Mouse (Mus musculus) MEL (cell line): Measurements from ENCODE around the gene Liph. TPM values are rescaled to one million over a fixed set of nuclear protein-coding genes. Genes with fewer than 3 reads are reported as not detected.

ENCODE experiments used
- DNase-seq: peaks from one replicate; pipeline ENCODE4 v3.0.0; 2011; ENCODE audit warnings: low read depth, low spot score
- H3K27ac ChIP-seq: 2 replicates; pipeline ENCODE4 v1.5.1; 2012; ENCODE audit warnings: low read depth, mild to moderate bottlenecking, control low read depth, low read length, moderate library complexity; ENCODE audit not compliant: control insufficient read depth
- H3K27me3 ChIP-seq, 2 experiments: fragments of 150-350 bp in 1 of 2; sonication (generic) in 1 of 2; 2 replicates each; pipeline ENCODE4 v1.6.1; 2012; ENCODE audit warnings: low read length in 2 of 2, mild to moderate bottlenecking in 2 of 2, improper control_type of control experiment in 1 of 2, moderate library complexity in 1 of 2; ENCODE audit not compliant: insufficient read depth in 2 of 2, control insufficient read depth in 1 of 2
- H3K36me3 ChIP-seq, 2 experiments: 2 replicates each; pipeline ENCODE4 v1.6.1; 2012 to 2014; ENCODE audit warnings: low read length in 2 of 2, improper control_type of control experiment in 1 of 2, inconsistent platforms in 1 of 2, mild to moderate bottlenecking in 1 of 2; ENCODE audit not compliant: insufficient read depth in 2 of 2, control insufficient read depth in 1 of 2
- H3K4me1 ChIP-seq, 2 experiments: fragments of 150-350 bp in 1 of 2; sonication (generic) in 1 of 2; 2 replicates each; pipeline ENCODE4 v1.6.1; 2012; ENCODE audit warnings: low read length in 2 of 2, improper control_type of control experiment in 1 of 2, mild to moderate bottlenecking in 1 of 2; ENCODE audit not compliant: insufficient read depth in 2 of 2, control insufficient read depth in 1 of 2
- H3K4me3 ChIP-seq, 2 experiments: fragments of 150-350 bp in 1 of 2; sonication (generic) in 1 of 2; 2 replicates each; pipeline ENCODE4 v1.5.1; 2012; ENCODE audit warnings: low read depth in 2 of 2, low read length in 2 of 2, mild to moderate bottlenecking in 2 of 2, moderate library complexity in 2 of 2, control low read depth in 1 of 2, improper control_type of control experiment in 1 of 2; ENCODE audit not compliant: control insufficient read depth in 1 of 2, insufficient read depth in 1 of 2
- H3K79me2 ChIP-seq: 2 replicates; pipeline ENCODE4 v1.6.1; 2012; ENCODE audit warnings: mild to moderate bottlenecking, low read length, moderate library complexity; ENCODE audit not compliant: control insufficient read depth, poor library complexity, insufficient read depth
- H3K9ac ChIP-seq: 2 replicates; pipeline ENCODE4 v1.6.1; 2012; ENCODE audit warnings: low read depth, mild to moderate bottlenecking, control low read depth, low read length, moderate library complexity; ENCODE audit not compliant: control insufficient read depth, poor library complexity, severe bottlenecking
- H3K9me3 ChIP-seq: fragments of 150-350 bp; sonication (generic); replicated peaks from 2 replicates; pipeline ENCODE4 v1.6.1; 2012; ENCODE audit warnings: mild to moderate bottlenecking, low read length, improper control_type of control experiment, moderate library complexity; ENCODE audit not compliant: insufficient read depth
- CHD2 ChIP-seq: IDR thresholded peaks from 2 replicates; pipeline ENCODE4 v1.6.1; 2011; ENCODE audit warnings: low read length, improper control_type of control experiment
- E2F4 ChIP-seq: IDR thresholded peaks from 2 replicates; pipeline ENCODE4 v1.6.1; 2011; ENCODE audit warnings: low read depth, low read length, improper control_type of control experiment, borderline replicate concordance
- EP300 ChIP-seq, 2 experiments: IDR thresholded peaks; 2 replicates each; pipeline ENCODE4 v1.6.1; 2011; ENCODE audit warnings: improper control_type of control experiment in 2 of 2, low read length in 2 of 2, low read depth in 1 of 2, mild to moderate bottlenecking in 1 of 2
- ETS1 ChIP-seq: IDR thresholded peaks from 2 replicates; pipeline ENCODE4 v1.6.1; 2012; ENCODE audit warnings: low read depth, mild to moderate bottlenecking, inconsistent platforms, low read length, improper control_type of control experiment, moderate library complexity
- GABPA ChIP-seq: IDR thresholded peaks from 2 replicates; pipeline ENCODE4 v1.6.1; 2012; ENCODE audit warnings: low read depth, mild to moderate bottlenecking, inconsistent platforms, low read length, improper control_type of control experiment, moderate library complexity
- HCFC1 ChIP-seq: IDR thresholded peaks from 2 replicates; pipeline ENCODE4 v1.6.1; 2012; ENCODE audit warnings: low read depth, mild to moderate bottlenecking, inconsistent platforms, low read length, improper control_type of control experiment, moderate library complexity
- KAT2A ChIP-seq: conservative IDR thresholded peaks from 2 replicates; pipeline ENCODE4 v1.6.1; 2012; ENCODE audit warnings: low read depth, low read length, improper control_type of control experiment, inconsistent platforms
- MAFK ChIP-seq: IDR thresholded peaks from 2 replicates; pipeline ENCODE4 v1.6.1; 2011; ENCODE audit warnings: low read depth, mild to moderate bottlenecking, low read length, improper control_type of control experiment, borderline replicate concordance
- MEF2A ChIP-seq: IDR thresholded peaks from 2 replicates; pipeline ENCODE4 v1.6.1; 2014; ENCODE audit warnings: low read depth, mild to moderate bottlenecking, inconsistent platforms, low read length, improper control_type of control experiment; ENCODE audit not compliant: poor library complexity, insufficient replicate concordance, severe bottlenecking; ENCODE audit errors: extremely low read depth
- MYB ChIP-seq: IDR thresholded peaks from 2 replicates; pipeline ENCODE4 v1.6.1; 2011; ENCODE audit warnings: mild to moderate bottlenecking, low read depth, low read length, improper control_type of control experiment
- NELFE ChIP-seq: IDR thresholded peaks from 2 replicates; pipeline ENCODE4 v1.6.1; 2011; ENCODE audit warnings: low read depth, low read length, improper control_type of control experiment
- POLR2A ChIP-seq, 2 experiments: IDR thresholded peaks; 2 replicates each; pipeline ENCODE4 v1.6.1; 2011 to 2012; ENCODE audit warnings: low read length in 2 of 2, mild to moderate bottlenecking in 2 of 2, control low read depth in 1 of 2, improper control_type of control experiment in 1 of 2, low read depth in 1 of 2, moderate library complexity in 1 of 2; ENCODE audit not compliant: control insufficient read depth in 1 of 2, insufficient read depth in 1 of 2, poor library complexity in 1 of 2
- POLR2AphosphoS2 ChIP-seq: IDR thresholded peaks from 2 replicates; pipeline ENCODE4 v1.6.1; 2011; ENCODE audit warnings: low read length, improper control_type of control experiment
- POLR2AphosphoS5 ChIP-seq: IDR thresholded peaks from 2 replicates; pipeline ENCODE4 v1.6.1; 2012; ENCODE audit warnings: low read depth, borderline replicate concordance, mild to moderate bottlenecking, inconsistent platforms, low read length, moderate library complexity, mixed read lengths
- RAD21 ChIP-seq: IDR thresholded peaks from 2 replicates; pipeline ENCODE4 v1.6.1; 2011; ENCODE audit warnings: mild to moderate bottlenecking, low read depth, low read length, improper control_type of control experiment
- SIN3A ChIP-seq: IDR thresholded peaks from 2 replicates; pipeline ENCODE4 v1.6.1; 2012; ENCODE audit warnings: low read length, improper control_type of control experiment, inconsistent platforms
- SMC3 ChIP-seq: IDR thresholded peaks from 2 replicates; pipeline ENCODE4 v1.6.1; 2011; ENCODE audit warnings: low read depth, low read length, improper control_type of control experiment
- UBTF ChIP-seq: IDR thresholded peaks from 2 replicates; pipeline ENCODE4 v1.6.1; 2012; ENCODE audit warnings: low read depth, mild to moderate bottlenecking, inconsistent platforms, low read length, improper control_type of control experiment, moderate library complexity, borderline replicate concordance; ENCODE audit not compliant: insufficient read depth
- USF1 ChIP-seq: IDR thresholded peaks from 2 replicates; pipeline ENCODE4 v1.6.1; 2014; ENCODE audit warnings: low read depth, mild to moderate bottlenecking, inconsistent platforms, low read length, improper control_type of control experiment, moderate library complexity
- USF2 ChIP-seq, 2 experiments: IDR thresholded peaks; 2 replicates each; pipeline ENCODE4 v1.6.1; 2011 to 2012; ENCODE audit warnings: improper control_type of control experiment in 2 of 2, low read length in 2 of 2, borderline replicate concordance in 1 of 2, inconsistent platforms in 1 of 2, low read depth in 1 of 2, mild to moderate bottlenecking in 1 of 2; ENCODE audit not compliant: insufficient read depth in 1 of 2
- ZC3H11A ChIP-seq: IDR thresholded peaks from 2 replicates; pipeline ENCODE4 v1.6.1; 2012; ENCODE audit warnings: low read depth, mild to moderate bottlenecking, inconsistent platforms, low read length, improper control_type of control experiment
- ZMIZ1 ChIP-seq: IDR thresholded peaks from 2 replicates; pipeline ENCODE4 v1.6.1; 2012; ENCODE audit warnings: low read depth, mild to moderate bottlenecking, inconsistent platforms, low read length, improper control_type of control experiment, moderate library complexity
- ZNF384 ChIP-seq: IDR thresholded peaks from 2 replicates; pipeline ENCODE4 v1.6.1; 2012; ENCODE audit warnings: low read depth, mild to moderate bottlenecking, inconsistent platforms, low read length, improper control_type of control experiment
- polyA plus RNA-seq, 2 experiments: library from polyadenylated mRNA; stranded (reverse) in 1 of 2; unstranded in 1 of 2; fragments of >175 nt in 1 of 2; fragments of >200 nt in 1 of 2; gene quantifications; 2 replicates each; pipeline versions ENCODE4 v1.2.1 to v1.2.4; 2012; ENCODE audit warnings: low replicate concordance in 2 of 2, low read depth in 1 of 2; ENCODE audit not compliant: insufficient read length in 2 of 2, insufficient read depth in 1 of 2, missing spikeins in 1 of 2
- total RNA-seq: library from RNA; depleted of rRNA; stranded (reverse); fragments of 300-350 nt; gene quantifications from 2 replicates; pipeline ENCODE4 v1.2.3, GENCODE M21; 2012

The Liph gene
- total and polyA plus RNA-seq, 3 experiments = not detected

- peaks cover 19% of the 10 kb centered on the region for H3K79me2 ChIP-seq
- H3K9me3 ChIP-seq = no peaks in the 10 kb centered on the region
- H3K4me1 ChIP-seq = peaks cover 8 to 9% of the 10 kb centered on the region in 2 experiments; a peak in 3 of 4 replicates
- no peak overlapping the region for H3K9ac ChIP-seq
- no peak overlapping the region for H3K27ac ChIP-seq
- no peak overlapping the region for H3K4me3 ChIP-seq
- TF ChIP-seq E2F4 = no peak
- TF ChIP-seq, all 39 proteins: peak for 0
- H3K27me3 ChIP-seq = no peaks in the 10 kb centered on the region
- H3K36me3 ChIP-seq = peaks cover 12 to 28% of the 10 kb centered on the region in 2 experiments
- peak; percentile 66 for DNase-seq
Measured at GRCm38 (mm10) chr16:22015569-22015968, 20.1 kb upstream of the Liph start.

GRCm38 (mm10) chr16:22009596-22009995 is 14.1 kb upstream of the Liph start:
- peaks cover 0 to 1% of the 10 kb centered on the region in 2 experiments; a peak in 1 of 4 replicates for H3K27me3 ChIP-seq
- peaks cover 7% of the 10 kb centered on the region in 2 experiments; a peak in 3 of 4 replicates for H3K4me1 ChIP-seq
- H3K36me3 ChIP-seq = peaks cover 4 to 23% of the 10 kb centered on the region in 2 experiments; a peak in 2 of 4 replicates
- H3K4me3 ChIP-seq = peak overlapping the region; percentile 82 to 96
- H3K9ac ChIP-seq = peak overlapping the region; percentile 90
- TF ChIP-seq POLR2A (IDR thresholded peaks at IDR 0.05; ENCODE audit: control insufficient read depth in 1 of 2, insufficient read depth in 1 of 2, low read depth in 1 of 2, low read length in 2 of 2, poor library complexity in 1 of 2) (0 out of 4 replicates have a peak, but pooled peaks of 1 of the 2 experiments have one; percentile 9), UBTF (0 out of 2 replicates have a peak, but pooled peaks have one; percentile 44), SMC3 (no peak)
- TF ChIP-seq, all 39 proteins: peak for 2
- H3K9me3 ChIP-seq = no peaks in the 10 kb centered on the region
- DNase-seq = peak; percentile 62
- H3K79me2 ChIP-seq = peaks cover 28% of the 10 kb centered on the region
- peak overlapping the region; percentile 6 for H3K27ac ChIP-seq

GRCm38 (mm10) chr16:22009099-22009584 is 13.7 kb upstream of the Liph start, which contains the start of gene Senp2:
TSS of gene Senp2 (plus strand) at chr16:22009484.
- peak within 1 kb of the TSS; percentile 6 for H3K27ac ChIP-seq
- H3K9me3 ChIP-seq = no peaks in the 10 kb centered on the region
- peaks cover 28% of the 10 kb centered on the region for H3K79me2 ChIP-seq
- peak within 1 kb of the TSS; percentile 82 to 96 for H3K4me3 ChIP-seq
- peaks cover 7% of the 10 kb centered on the region in 2 experiments; a peak in 3 of 4 replicates for H3K4me1 ChIP-seq
- peaks cover 4 to 23% of the 10 kb centered on the region in 2 experiments; a peak in 2 of 4 replicates for H3K36me3 ChIP-seq
- peaks cover 0 to 1% of the 10 kb centered on the region in 2 experiments; a peak in 1 of 4 replicates for H3K27me3 ChIP-seq
- peak within 1 kb of the TSS; percentile 90 for H3K9ac ChIP-seq
- DNase-seq = peak; percentile 100
- TF ChIP-seq NELFE = peak; percentile 58; the same call in 1 of the 2 replicates
- TF ChIP-seq POLR2A (IDR thresholded peaks at IDR 0.05; ENCODE audit: control insufficient read depth in 1 of 2, insufficient read depth in 1 of 2, low read depth in 1 of 2, low read length in 2 of 2, poor library complexity in 1 of 2) = peak; percentile 56 to 66; a peak in 2 of 4 replicates
- TF ChIP-seq SMC3 = no peak
- no peak for TF ChIP-seq MAFK
- no peak for TF ChIP-seq RAD21
- no peak for TF ChIP-seq ZNF384
- TF ChIP-seq HCFC1 = peak; percentile 92
- no peak for TF ChIP-seq ZMIZ1
- no peak for TF ChIP-seq MEF2A
- TF ChIP-seq MYB = no peak
- TF ChIP-seq USF2 (IDR thresholded peaks at IDR 0.05; ENCODE audit: borderline replicate concordance in 1 of 2, insufficient read depth in 1 of 2, low read depth in 1 of 2, low read length in 2 of 2) = no peak
- TF ChIP-seq ZC3H11A = peak; percentile 32; the same call in 1 of the 2 replicates
- no peak for TF ChIP-seq POLR2AphosphoS5
- TF ChIP-seq ETS1 = peak; percentile 94
- no peak for TF ChIP-seq POLR2AphosphoS2
- TF ChIP-seq EP300 (IDR thresholded peaks at IDR 0.05; ENCODE audit: low read depth in 1 of 2, low read length in 2 of 2) = 0 out of 4 replicates have a peak, but pooled peaks of 1 of the 2 experiments have one; percentile 29
- TF ChIP-seq SIN3A = peak; percentile 99
- TF ChIP-seq USF1 = peak; percentile 71
- no peak; the same call in 1 of the 2 replicates for TF ChIP-seq KAT2A
- TF ChIP-seq CHD2 = no peak
- no peak for TF ChIP-seq GABPA
- TF ChIP-seq UBTF = no peak
